Mouse (Mus musculus) olfactory bulb, adult 2 months (tissue): ENCODE measurements at regions not wholly inside any gene's neighbourhood (a gene's known extent, or its start where the extent isn't known, plus 50 kb on each side); places are given as distances from the start of the nearest gene placed in this dataset.

Experiments
- H3K27ac ChIP-seq: fragments of 200-500 bp; 2 replicates; pipeline ENCODE4 v1.5.1; 2012; ENCODE audit warnings: low read depth, low read length; ENCODE audit not compliant: insufficient read depth
- H3K4me1 ChIP-seq: fragments of 200-500 bp; 2 replicates; pipeline ENCODE4 v1.6.1; 2012; ENCODE audit warnings: low read length; ENCODE audit not compliant: control insufficient read depth, insufficient read depth
- H3K4me3 ChIP-seq: fragments of 200-500 bp; 2 replicates; pipeline ENCODE4 v1.5.1; 2012; ENCODE audit warnings: mild to moderate bottlenecking, low read depth, low read length, moderate library complexity; ENCODE audit not compliant: insufficient read depth
- CTCF ChIP-seq: fragments of 200-500 bp; IDR thresholded peaks from 2 replicates; pipeline ENCODE4 v1.5.1; 2012; ENCODE audit warnings: low read depth, mild to moderate bottlenecking, low read length, moderate library complexity; ENCODE audit not compliant: insufficient read depth
- POLR2A ChIP-seq: fragments of 200-500 bp; IDR thresholded peaks from 2 replicates; pipeline ENCODE4 v1.6.1; 2012; ENCODE audit warnings: mild to moderate bottlenecking, low read depth, low read length, moderate library complexity; ENCODE audit not compliant: insufficient read depth
- WGBS: fragments of 180-500 bp; shearing (Covaris S2); methylation state at CpG from one replicate; pipeline ENCODE4 v1.1.7; 2018; 5-methylcytosine and 5-hydroxymethylcytosine counted together

- WGBS: 91% methylated on average over 2 of the region's 2 CpGs
- TF ChIP-seq CTCF: no peak
- H3K4me3 ChIP-seq: no peak overlapping the region
- no peak overlapping the region for H3K27ac ChIP-seq
- H3K4me1 ChIP-seq: no peaks in the 10 kb centered on the region
Measured at GRCm38 (mm10) chr13:43957046-43957445, 172.5 kb downstream of the Cd83 start.

GRCm38 (mm10) chr13:43959121-43959572 lies 174.6 kb downstream of the Cd83 start:
- Histone ChIP-seq H3K4me3 (no peak overlapping the region), H3K27ac (no peak overlapping the region), H3K4me1 (no peaks in the 10 kb centered on the region)
- TF ChIP-seq CTCF (no peak), POLR2A (no peak)
- 79% methylated on average over 9 of the region's 9 CpGs for WGBS

- no peak overlapping the region for H3K4me3 ChIP-seq
- WGBS: 85% methylated on average over 6 of the region's 6 CpGs
- TF ChIP-seq POLR2A (no peak), CTCF (no peak)
- no peak overlapping the region for H3K27ac ChIP-seq
- H3K4me1 ChIP-seq: no peaks in the 10 kb centered on the region
Measured at GRCm38 (mm10) chr13:43961047-43961690, 176.6 kb downstream of the Cd83 start.

- TF ChIP-seq POLR2A: no peak
- TF ChIP-seq CTCF: no peak
- WGBS: 96% methylated on average over 3 of the region's 3 CpGs
- no peak overlapping the region for H3K27ac ChIP-seq
- no peaks in the 10 kb centered on the region for H3K4me1 ChIP-seq
- no peak overlapping the region for H3K4me3 ChIP-seq
Measured at GRCm38 (mm10) chr13:43961987-43962386, 177.4 kb downstream of the Cd83 start.

GRCm38 (mm10) chr13:43963321-43963720 lies 178.7 kb downstream of the Cd83 start:
- Histone ChIP-seq H3K4me1 (no peaks in the 10 kb centered on the region), H3K4me3 (no peak overlapping the region), H3K27ac (no peak overlapping the region)
- WGBS: 92% methylated on average over 3 of the region's 3 CpGs
- TF ChIP-seq POLR2A (no peak), CTCF (no peak)

GRCm38 (mm10) chr13:43965256-43965905 lies 180.8 kb downstream of the Cd83 start:
- 58% methylated on average over 4 of the region's 4 CpGs for WGBS
- Histone ChIP-seq H3K27ac (no peak overlapping the region), H3K4me3 (no peak overlapping the region), H3K4me1 (no peaks in the 10 kb centered on the region)
- no peak for TF ChIP-seq CTCF
- TF ChIP-seq POLR2A: no peak

- 84% methylated on average over 5 of the region's 5 CpGs for WGBS
- TF ChIP-seq POLR2A: no peak
- TF ChIP-seq CTCF: no peak
- H3K4me3 ChIP-seq: no peak overlapping the region
- H3K27ac ChIP-seq: no peak overlapping the region
- no peaks in the 10 kb centered on the region for H3K4me1 ChIP-seq
Measured at GRCm38 (mm10) chr13:43967516-43967915, 182.9 kb downstream of the Cd83 start.

- Histone ChIP-seq H3K27ac (no peak overlapping the region), H3K4me3 (no peak overlapping the region), H3K4me1 (no peaks in the 10 kb centered on the region; the same call in 1 of the 2 replicates)
- TF ChIP-seq POLR2A: no peak
- no peak for TF ChIP-seq CTCF
- WGBS: 99% methylated on average over 2 of the region's 2 CpGs
Measured at GRCm38 (mm10) chr13:43972906-43973305, 188.3 kb downstream of the Cd83 start.

GRCm38 (mm10) chr13:43975281-43975680 lies 190.7 kb downstream of the Cd83 start:
- WGBS: 68% methylated on average over 13 of the region's 13 CpGs
- TF ChIP-seq POLR2A (no peak), CTCF (no peak)
- no peak overlapping the region for H3K27ac ChIP-seq
- H3K4me1 ChIP-seq: no peaks in the 10 kb centered on the region; the same call in 1 of the 2 replicates
- no peak overlapping the region for H3K4me3 ChIP-seq
